In genomic region chr16:38406708-38407107, GRCm38 (mm10) we compare ENCODE assay signal across 1 mouse cellular context.
TF ChIP-seq lines count a peak whose summit lies in the region.

No protein-coding gene starts in this region.

TF ChIP-seq in CH12.LX, 34 proteins besides CTCF, POLR2A, EP300 and RAD21:
- peak; percentile 95 for TF ChIP-seq JUND (conservative IDR thresholded peaks at IDR 0.05; ENCODE audit: low read depth, low read length)
- peak; percentile 44 for TF ChIP-seq SMC3 (IDR thresholded peaks at IDR 0.05; ENCODE audit: low read depth, low read length)
- peak; percentile 96 for TF ChIP-seq BHLHE40 (IDR thresholded peaks at IDR 0.05; ENCODE audit: low read depth, low read length)
- 0 out of 2 replicates have a peak, but pooled peaks have one; percentile 12 for TF ChIP-seq E2F4 (IDR thresholded peaks at IDR 0.05; ENCODE audit: insufficient replicate concordance, low read depth, low read length)
- peak; percentile 93 for TF ChIP-seq MEF2A (IDR thresholded peaks at IDR 0.05; ENCODE audit: borderline replicate concordance, low read depth, low read length)
- TF ChIP-seq NRF1 (IDR thresholded peaks at IDR 0.05; ENCODE audit: low read depth, low read length): peak; percentile 65; the same call in 1 of the 2 replicates
- 0 out of 2 replicates have a peak, but pooled peaks have one; percentile 53 for TF ChIP-seq KAT2A (IDR thresholded peaks at IDR 0.05; ENCODE audit: insufficient replicate concordance, low read length)
- TF ChIP-seq HCFC1 (IDR thresholded peaks at IDR 0.05; ENCODE audit: low read depth, low read length): peak; percentile 42; the same call in 1 of the 2 replicates
- no peak for TF ChIP-seq UBTF (IDR thresholded peaks at IDR 0.05; ENCODE audit: low read depth, low read length)
- peak; percentile 100 for TF ChIP-seq ETS1 (conservative IDR thresholded peaks at IDR 0.05; ENCODE audit: low read depth, low read length)
- TF ChIP-seq USF1 (IDR thresholded peaks at IDR 0.05; ENCODE audit: low read depth, low read length): no peak
- TF ChIP-seq CHD2 (IDR thresholded peaks at IDR 0.05; ENCODE audit: low read length): peak; percentile 86; the same call in 1 of the 2 replicates
- peak; percentile 97 for TF ChIP-seq MYC (IDR thresholded peaks at IDR 0.05; ENCODE audit: low read depth, low read length)
- TF ChIP-seq POLR2AphosphoS2 (IDR thresholded peaks at IDR 0.05; ENCODE audit: low read depth, low read length): peak; percentile 81; the same call in 1 of the 2 replicates
- no peak; the same call in none of the 2 replicates for TF ChIP-seq CHD1 (IDR thresholded peaks at IDR 0.05; ENCODE audit: low read depth, low read length)
- peak; percentile 85 for TF ChIP-seq TBP (conservative IDR thresholded peaks at IDR 0.05; ENCODE audit: low read depth, low read length)
- TF ChIP-seq JUN (IDR thresholded peaks at IDR 0.05; ENCODE audit: insufficient read depth, low read depth, low read length): peak; percentile 97
- peak; percentile 79 for TF ChIP-seq ZMIZ1 (IDR thresholded peaks at IDR 0.05; ENCODE audit: low read depth, low read length)
- no peak for TF ChIP-seq GABPA (IDR thresholded peaks at IDR 0.05; ENCODE audit: insufficient replicate concordance, low read depth, low read length)
- peak; percentile 96 for TF ChIP-seq MAX (IDR thresholded peaks at IDR 0.05; ENCODE audit: low read length)
- TF ChIP-seq IRF4 (IDR thresholded peaks at IDR 0.05; ENCODE audit: low read depth, low read length): peak; percentile 96
- no peak for TF ChIP-seq ZC3H11A (IDR thresholded peaks at IDR 0.05; ENCODE audit: low read depth, low read length)
- peak; percentile 93 for TF ChIP-seq RCOR1 (conservative IDR thresholded peaks at IDR 0.05; ENCODE audit: low read depth, low read length)
- TF ChIP-seq MAFK (IDR thresholded peaks at IDR 0.05; ENCODE audit: insufficient replicate concordance, low read length): peak; percentile 74; the same call in 1 of the 2 replicates
- no peak for TF ChIP-seq ZNF384 (IDR thresholded peaks at IDR 0.05; ENCODE audit: low read depth, low read length)
- TF ChIP-seq ELF1 (IDR thresholded peaks at IDR 0.05; ENCODE audit: low read depth, low read length): peak; percentile 84
- no peak for TF ChIP-seq USF2 (conservative IDR thresholded peaks at IDR 0.05; ENCODE audit: low read depth, low read length)
- TF ChIP-seq PAX5 (IDR thresholded peaks at IDR 0.05; ENCODE audit: low read length): no peak
- peak; percentile 66; the same call in 1 of the 2 replicates for TF ChIP-seq NELFE (IDR thresholded peaks at IDR 0.05; ENCODE audit: low read depth, low read length)
- peak; percentile 90 for TF ChIP-seq MXI1 (IDR thresholded peaks at IDR 0.05; ENCODE audit: low read depth, low read length)
- peak; percentile 99 for TF ChIP-seq TCF12 (IDR thresholded peaks at IDR 0.05; ENCODE audit: low read depth, low read length)
- peak; percentile 92 for TF ChIP-seq MAZ (IDR thresholded peaks at IDR 0.05; ENCODE audit: low read depth, low read length)
- TF ChIP-seq SIN3A (IDR thresholded peaks at IDR 0.05; ENCODE audit: low read length): peak; percentile 92; the same call in 1 of the 2 replicates
- TF ChIP-seq ZKSCAN1 (IDR thresholded peaks at IDR 0.05; ENCODE audit: borderline replicate concordance, low read depth, low read length): no peak; the same call in 1 of the 2 replicates
